Mouse (Mus musculus) CH12.LX (cell line): ENCODE results near the gene Ccl8. TPM values are rescaled to one million over a fixed set of nuclear protein-coding genes. Genes with fewer than 3 reads are reported as not detected.

ENCODE experiments used
- DNase-seq: peaks from one replicate; pipeline ENCODE4 v3.0.0-alpha.2; 2013; ENCODE audit errors: extremely low read depth
- H3K27ac ChIP-seq: 2 replicates; pipeline ENCODE4 v1.5.1; 2012; ENCODE audit warnings: low read depth, mild to moderate bottlenecking, control low read depth, moderate library complexity; ENCODE audit not compliant: insufficient read depth
- H3K27me3 ChIP-seq: replicated peaks from 2 replicates; pipeline ENCODE3; 2012; ENCODE audit warnings: inconsistent platforms
- H3K36me3 ChIP-seq, 2 experiments: replicated peaks in 1 of 2; 2 replicates each; pipeline versions ENCODE3 to v1.6.1; 2012; ENCODE audit warnings: inconsistent platforms in 1 of 2, low read length in 1 of 2, mild to moderate bottlenecking in 1 of 2, mixed read lengths in 1 of 2, moderate library complexity in 1 of 2; ENCODE audit not compliant: control insufficient read depth in 1 of 2, insufficient read depth in 1 of 2
- H3K4me1 ChIP-seq, 2 experiments: 2 replicates each; pipeline ENCODE4 v1.6.1; 2012; ENCODE audit warnings: inconsistent platforms in 1 of 2, moderate library complexity in 1 of 2; ENCODE audit not compliant: insufficient read depth in 2 of 2, control insufficient read depth in 1 of 2
- H3K4me2 ChIP-seq: 2 replicates; pipeline ENCODE4 v1.6.1; 2012; ENCODE audit warnings: low read depth, mild to moderate bottlenecking, control low read depth; ENCODE audit not compliant: poor library complexity, insufficient read depth, severe bottlenecking
- H3K4me3 ChIP-seq, 3 experiments: fragments of 150-350 bp in 1 of 3; sonication (generic) in 1 of 3; replicated peaks in 1 of 3; 2 replicates each; pipeline versions ENCODE3 to v1.5.1; 2011 to 2012; ENCODE audit warnings: low read depth in 2 of 3, low read length in 2 of 3, mild to moderate bottlenecking in 2 of 3, moderate library complexity in 2 of 3, control low read depth in 1 of 3, improper control_type of control experiment in 1 of 3, inconsistent platforms in 1 of 3, mixed read lengths in 1 of 3; ENCODE audit not compliant: poor library complexity in 1 of 3
- H3K79me2 ChIP-seq: replicated peaks from 2 replicates; pipeline ENCODE4 v1.6.1; 2012; ENCODE audit warnings: mild to moderate bottlenecking, moderate library complexity; ENCODE audit not compliant: control insufficient read depth, poor library complexity, insufficient read depth, severe bottlenecking; ENCODE audit errors: extremely low read depth
- H3K9ac ChIP-seq: 2 replicates; pipeline ENCODE4 v1.6.1; 2012; ENCODE audit warnings: low read depth, mild to moderate bottlenecking, control low read depth, moderate library complexity; ENCODE audit not compliant: insufficient read depth
- H3K9me3 ChIP-seq: replicated peaks from 2 replicates; pipeline ENCODE3; 2012; ENCODE audit warnings: low read length, inconsistent platforms, mixed read lengths
- CHD2 ChIP-seq: IDR thresholded peaks from 2 replicates; pipeline ENCODE4 v1.6.1; 2011; ENCODE audit warnings: low read length, improper control_type of control experiment
- E2F4 ChIP-seq: IDR thresholded peaks from 2 replicates; pipeline ENCODE4 v1.6.1; 2011; ENCODE audit warnings: low read depth, low read length, improper control_type of control experiment; ENCODE audit not compliant: insufficient replicate concordance
- ELF1 ChIP-seq: IDR thresholded peaks from 2 replicates; pipeline ENCODE4 v1.6.1; 2014; ENCODE audit warnings: low read depth, mild to moderate bottlenecking, inconsistent platforms, low read length, improper control_type of control experiment
- ETS1 ChIP-seq: conservative IDR thresholded peaks from 2 replicates; pipeline ENCODE4 v1.6.1; 2012; ENCODE audit warnings: low read depth, mild to moderate bottlenecking, inconsistent platforms, low read length, improper control_type of control experiment, moderate library complexity
- GABPA ChIP-seq: IDR thresholded peaks from 2 replicates; pipeline ENCODE4 v1.6.1; 2012; ENCODE audit warnings: low read depth, low read length, improper control_type of control experiment, inconsistent platforms; ENCODE audit not compliant: insufficient replicate concordance
- HCFC1 ChIP-seq: IDR thresholded peaks from 2 replicates; pipeline ENCODE4 v1.6.1; 2012; ENCODE audit warnings: low read depth, mild to moderate bottlenecking, inconsistent platforms, low read length, improper control_type of control experiment
- IRF4 ChIP-seq: IDR thresholded peaks from 2 replicates; pipeline ENCODE4 v1.6.1; 2014; ENCODE audit warnings: low read depth, mild to moderate bottlenecking, inconsistent platforms, low read length, improper control_type of control experiment
- JUN ChIP-seq: IDR thresholded peaks from 2 replicates; pipeline ENCODE4 v1.6.1; 2011; ENCODE audit warnings: low read depth, mild to moderate bottlenecking, low read length, improper control_type of control experiment, moderate library complexity; ENCODE audit not compliant: insufficient read depth
- JUND ChIP-seq: conservative IDR thresholded peaks from 2 replicates; pipeline ENCODE4 v1.6.1; 2011; ENCODE audit warnings: low read depth, low read length, improper control_type of control experiment
- KAT2A ChIP-seq: IDR thresholded peaks from 2 replicates; pipeline ENCODE4 v1.6.1; 2012; ENCODE audit warnings: low read length, improper control_type of control experiment, inconsistent platforms; ENCODE audit not compliant: insufficient replicate concordance
- MXI1 ChIP-seq: IDR thresholded peaks from 2 replicates; pipeline ENCODE4 v1.6.1; 2011; ENCODE audit warnings: mild to moderate bottlenecking, low read depth, low read length, improper control_type of control experiment
- MYC ChIP-seq: IDR thresholded peaks from 2 replicates; pipeline ENCODE4 v1.6.1; 2011; ENCODE audit warnings: low read depth, mild to moderate bottlenecking, improper control_type of control experiment, low read length
- NELFE ChIP-seq: IDR thresholded peaks from 2 replicates; pipeline ENCODE4 v1.6.1; 2011; ENCODE audit warnings: low read depth, low read length, improper control_type of control experiment
- NRF1 ChIP-seq: IDR thresholded peaks from 2 replicates; pipeline ENCODE4 v1.6.1; 2014; ENCODE audit warnings: low read depth, mild to moderate bottlenecking, inconsistent platforms, low read length, improper control_type of control experiment, moderate library complexity
- POLR2A ChIP-seq: IDR thresholded peaks from 2 replicates; pipeline ENCODE4 v1.6.1; 2011; ENCODE audit warnings: low read depth, mild to moderate bottlenecking, improper control_type of control experiment, low read length
- RAD21 ChIP-seq: IDR thresholded peaks from 2 replicates; pipeline ENCODE4 v1.6.1; 2011; ENCODE audit warnings: low read depth, mild to moderate bottlenecking, low read length, improper control_type of control experiment, moderate library complexity
- SIN3A ChIP-seq: IDR thresholded peaks from 2 replicates; pipeline ENCODE4 v1.6.1; 2012; ENCODE audit warnings: low read length, improper control_type of control experiment, inconsistent platforms
- SMC3 ChIP-seq: IDR thresholded peaks from 2 replicates; pipeline ENCODE4 v1.6.1; 2011; ENCODE audit warnings: low read depth, low read length, improper control_type of control experiment
- TBP ChIP-seq: conservative IDR thresholded peaks from 2 replicates; pipeline ENCODE4 v1.6.1; 2011; ENCODE audit warnings: low read depth, low read length, improper control_type of control experiment
- UBTF ChIP-seq: IDR thresholded peaks from 2 replicates; pipeline ENCODE4 v1.6.1; 2012; ENCODE audit warnings: low read depth, mild to moderate bottlenecking, inconsistent platforms, low read length, improper control_type of control experiment, moderate library complexity
- USF2 ChIP-seq: conservative IDR thresholded peaks from 2 replicates; pipeline ENCODE4 v1.6.1; 2011; ENCODE audit warnings: low read depth, low read length, improper control_type of control experiment
- ZC3H11A ChIP-seq: IDR thresholded peaks from 2 replicates; pipeline ENCODE4 v1.6.1; 2012; ENCODE audit warnings: low read depth, mild to moderate bottlenecking, inconsistent platforms, low read length, improper control_type of control experiment
- dilution Hi-C: fragments of 300-500 bp; cut with MboI; formaldehyde crosslinking; loops from 2 replicates; pipeline ENCODE4 v1.14.3; 2020; ENCODE audit warnings: low sequenced_read_pairs; ENCODE audit not compliant: extremely low pct_unique_long_range_greater_than_20kb, extremely low pct_ligation_motif_present
- in situ Hi-C: fragments of 300-500 bp; cut with MboI; formaldehyde crosslinking; loops from 3 replicates; pipeline ENCODE4 v1.14.3; 2019; ENCODE audit warnings: low sequenced_read_pairs, low pct_ligation_motif_present, low pct_unique_long_range_greater_than_20kb, mixed read lengths
- polyA plus RNA-seq: library from polyadenylated mRNA; unstranded; fragments of >175 nt; gene quantifications from 2 replicates; pipeline ENCODE4 v1.2.1, GENCODE M21; 2012; ENCODE audit warnings: low read depth; ENCODE audit not compliant: insufficient read length
- total RNA-seq, 2 experiments: library from RNA; depleted of rRNA; stranded (reverse); fragments of 300-350 nt in 1 of 2; fragments of >200 nt in 1 of 2; gene quantifications; 2 replicates each; pipeline ENCODE4 v1.2.3; 2012 to 2014

The Ccl8 gene
- total and polyA plus RNA-seq, 3 experiments, result not detected

GRCm38 (mm10) chr11:82084360-82084759 is 30.6 kb upstream of the Ccl8 start:
- Histone ChIP-seq H3K9me3 (no peaks in the 10 kb centered on the region), H3K79me2 (no peaks in the 10 kb centered on the region), H3K27ac (no peak overlapping the region), H3K9ac (no peak overlapping the region), H3K27me3 (peaks cover 45% of the 10 kb centered on the region), H3K36me3 (no peaks in the 10 kb centered on the region), H3K4me2 (no peak overlapping the region), H3K4me1 (no peaks in the 10 kb centered on the region), H3K4me3 (no peak overlapping the region)
- dilution Hi-C loops (no loop called here), in situ Hi-C loops (no loop called here)
- DNase-seq, result no peak
- TF ChIP-seq MYC (no peak), NRF1 (no peak), SIN3A (no peak), TBP (no peak), ELF1 (no peak), RAD21 (no peak), ETS1 (no peak), KAT2A (no peak), NELFE (no peak), JUN (no peak), USF2 (no peak), POLR2A (no peak), JUND (no peak), UBTF (no peak), SMC3 (no peak), E2F4 (no peak), GABPA (no peak), HCFC1 (no peak), IRF4 (no peak), ZC3H11A (no peak)

DNA sequence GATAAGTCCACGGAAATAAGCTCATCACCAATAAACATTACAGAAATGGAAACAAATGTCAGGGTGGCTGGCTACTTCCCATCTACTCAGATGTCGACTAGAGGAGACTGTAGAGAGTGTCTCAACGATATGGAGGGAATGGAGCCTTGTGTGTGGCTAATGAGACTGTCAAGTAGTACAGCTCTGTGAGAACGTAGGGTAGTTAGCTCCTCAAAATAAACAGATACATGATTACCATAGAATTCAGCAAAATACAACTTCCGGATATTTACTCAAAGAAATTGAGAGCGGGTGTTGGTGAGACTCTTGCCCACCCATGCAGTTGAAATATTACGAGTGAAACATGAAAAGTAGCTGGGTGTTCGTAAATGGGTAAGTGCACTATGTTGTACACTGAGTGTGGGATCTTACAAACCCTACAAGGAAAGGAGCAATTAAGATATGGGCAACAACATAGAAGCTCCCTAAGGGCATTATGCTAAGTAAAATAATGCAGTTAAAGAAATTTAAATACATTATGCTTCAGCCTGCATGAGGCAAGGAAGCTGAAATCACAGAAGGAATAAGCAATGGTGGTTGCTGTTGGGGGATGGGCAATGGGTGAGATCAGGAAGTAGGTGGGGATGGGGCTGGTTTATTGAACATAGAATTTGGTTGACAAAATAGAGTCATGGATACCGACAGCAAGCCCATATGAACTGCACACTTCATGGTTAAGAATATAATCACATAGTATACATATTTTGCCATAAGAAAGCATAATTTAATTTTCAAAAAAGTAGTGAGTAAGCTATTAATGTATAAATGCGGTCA is 15.3 kb upstream of the Ccl8 start:
- Histone ChIP-seq H3K4me2 (no peak overlapping the region), H3K79me2 (no peaks in the 10 kb centered on the region), H3K9ac (no peak overlapping the region), H3K4me1 (peaks cover 4 to 17% of the 10 kb centered on the region in 2 experiments), H3K27me3 (peaks cover 36% of the 10 kb centered on the region), H3K4me3 (no peak overlapping the region), H3K36me3 (no peaks in the 10 kb centered on the region), H3K9me3 (no peaks in the 10 kb centered on the region), H3K27ac (no peak overlapping the region)
- no peak for DNase-seq
- dilution Hi-C loops, result no loop called here
- TF ChIP-seq KAT2A (no peak), MXI1 (no peak), ETS1 (no peak), CHD2 (peak; percentile 55; the same call in 1 of the 2 replicates)
- in situ Hi-C loops, result no loop called here
